Mouse (Mus musculus): Measurements from ENCODE around the gene Zcchc4.

DNA sequence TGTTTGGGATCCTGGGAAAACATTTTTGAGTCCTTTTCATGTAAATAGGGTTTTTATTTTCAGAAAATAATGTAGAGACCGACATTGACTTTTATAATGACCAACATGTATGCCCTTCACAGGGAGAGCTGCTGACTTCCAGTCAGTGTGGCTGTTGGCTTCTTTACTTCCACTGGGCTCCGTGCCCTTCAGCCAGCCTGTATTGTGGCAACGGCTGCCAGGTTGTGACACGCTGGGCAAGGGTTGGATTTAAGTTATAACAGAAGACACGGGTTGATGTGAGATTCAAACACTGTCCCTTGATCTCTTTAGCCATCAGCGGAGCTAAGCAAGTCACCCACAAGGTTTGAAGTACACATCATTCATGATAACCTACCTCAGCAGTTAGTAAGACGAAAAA lies 43.5 kb downstream of the Zcchc4 start:
- TF ChIP-seq TAL1 (IDR thresholded peaks at IDR 0.05; ENCODE audit: low read length) (no peak), GATA1 (IDR thresholded peaks at IDR 0.05; ENCODE audit: low read length) (no peak)

All from erythroblast, embryonic 14.5 days (primary cell).